Mouse (Mus musculus): Measurements from ENCODE around the gene Hhat.

Hhat gene

GRCm38 (mm10) chr1:192785046-192785961 lies 14.3 kb upstream of the Hhat start:
- no peak for DNase-seq (ENCODE audit: low spot score)

- peak; percentile 77 for DNase-seq (ENCODE audit: low spot score)
Measured at GRCm38 (mm10) chr1:192784374-192784773, 13.4 kb upstream of the Hhat start.

GRCm38 (mm10) chr1:192781256-192781655 lies 10.2 kb upstream of the Hhat start:
- DNase-seq (ENCODE audit: low spot score): no peak

GRCm38 (mm10) chr1:192778869-192779514 lies 8.0 kb upstream of the Hhat start:
- DNase-seq (ENCODE audit: low spot score): peak; percentile 40

- DNase-seq (ENCODE audit: low spot score): no peak
Measured at GRCm38 (mm10) chr1:192778206-192778605, 7.2 kb upstream of the Hhat start.

- peak; percentile 74 for DNase-seq (ENCODE audit: low spot score)
Measured at GRCm38 (mm10) chr1:192770130-192770494, 911 bp downstream of the Hhat start.

GRCm38 (mm10) chr1:192765531-192765930 lies 5.5 kb downstream of the Hhat start:
- no peak for DNase-seq (ENCODE audit: low spot score)

GRCm38 (mm10) chr1:192764547-192764946 lies 6.5 kb downstream of the Hhat start:
- no peak for DNase-seq (ENCODE audit: low spot score)

GRCm38 (mm10) chr1:192762946-192763933 lies 7.8 kb downstream of the Hhat start:
- no peak for DNase-seq (ENCODE audit: low spot score)

GRCm38 (mm10) chr1:192756674-192757073 lies 14.3 kb downstream of the Hhat start:
- no peak for DNase-seq (ENCODE audit: low spot score)

- peak; percentile 68 for DNase-seq (ENCODE audit: low spot score)
Measured at GRCm38 (mm10) chr1:192755685-192756606, 15.1 kb downstream of the Hhat start.

- DNase-seq (ENCODE audit: low spot score): peak; percentile 59
Measured at GRCm38 (mm10) chr1:192755246-192755645, 15.8 kb downstream of the Hhat start.

- no peak for DNase-seq (ENCODE audit: low spot score)
Measured at GRCm38 (mm10) chr1:192754268-192754667, 16.8 kb downstream of the Hhat start.

GRCm38 (mm10) chr1:192752659-192753601 lies 18.1 kb downstream of the Hhat start:
- peak; percentile 44 for DNase-seq (ENCODE audit: low spot score)

- DNase-seq (ENCODE audit: low spot score): no peak
Measured at GRCm38 (mm10) chr1:192750042-192750437, 21.0 kb downstream of the Hhat start.

GRCm38 (mm10) chr1:192749270-192750041 lies 21.6 kb downstream of the Hhat start:
- no peak for DNase-seq (ENCODE audit: low spot score)

- no peak for DNase-seq (ENCODE audit: low spot score)
Measured at GRCm38 (mm10) chr1:192746201-192746600, 24.8 kb downstream of the Hhat start.

- DNase-seq (ENCODE audit: low spot score): peak; percentile 76
Measured at GRCm38 (mm10) chr1:192745240-192746101, 25.6 kb downstream of the Hhat start.
